Mouse (Mus musculus) heart, embryonic 14.5 days (tissue): ENCODE data around the gene Luzp1. TPM values are rescaled to one million over a fixed set of nuclear protein-coding genes. Genes with fewer than 3 reads are reported as not detected.

ENCODE experiments used
- ATAC-seq: fragments of 200-750 bp; cut with Nextera tagmentation; 2 replicates; pipeline ENCODE4 v1.8.0; 2017; ENCODE audit warnings: low read depth, moderate TSS enrichment; ENCODE audit not compliant: insufficient number of reproducible peaks, insufficient read depth, low FRiP score
- H3K27ac ChIP-seq, 2 experiments: fragments of 200-500 bp in 1 of 2; fragments of 300-500 bp in 1 of 2; sonication (generic) in 1 of 2; replicated peaks in 1 of 2; 2 replicates each; pipeline ENCODE4 v1.5.1; 2012 to 2014; ENCODE audit warnings: low read depth in 2 of 2, low read length in 2 of 2, control low read depth in 1 of 2, mild to moderate bottlenecking in 1 of 2, mixed read lengths in 1 of 2; ENCODE audit not compliant: control insufficient read depth in 1 of 2, insufficient read depth in 1 of 2
- H3K27me3 ChIP-seq: fragments of 300-500 bp; sonication (generic); 2 replicates; pipeline ENCODE4 v1.6.1; 2014; ENCODE audit warnings: mild to moderate bottlenecking, low read length, control low read depth; ENCODE audit not compliant: control insufficient read depth, insufficient read depth
- H3K36me3 ChIP-seq: fragments of 300-500 bp; sonication (generic); 2 replicates; pipeline ENCODE4 v1.6.1; 2014; ENCODE audit warnings: mild to moderate bottlenecking, control low read depth, low read length, mixed read lengths; ENCODE audit not compliant: control insufficient read depth, insufficient read depth
- H3K4me1 ChIP-seq, 2 experiments: fragments of 200-500 bp in 1 of 2; fragments of 300-500 bp in 1 of 2; sonication (generic) in 1 of 2; 2 replicates each; pipeline ENCODE4 v1.6.1; 2012 to 2014; ENCODE audit warnings: low read length in 2 of 2, control low read depth in 1 of 2, mixed read lengths in 1 of 2; ENCODE audit not compliant: control insufficient read depth in 2 of 2, insufficient read depth in 2 of 2
- H3K4me2 ChIP-seq: fragments of 300-500 bp; sonication (generic); 2 replicates; pipeline ENCODE4 v1.6.1; 2014; ENCODE audit warnings: mild to moderate bottlenecking, low read length
- H3K4me3 ChIP-seq, 2 experiments: fragments of 200-500 bp in 1 of 2; fragments of 300-500 bp in 1 of 2; sonication (generic) in 1 of 2; 2 replicates each; pipeline ENCODE4 v1.5.1; 2012 to 2014; ENCODE audit warnings: low read length in 2 of 2, mild to moderate bottlenecking in 2 of 2, control low read depth in 1 of 2, low read depth in 1 of 2, moderate library complexity in 1 of 2; ENCODE audit not compliant: control insufficient read depth in 1 of 2, insufficient read depth in 1 of 2
- H3K9ac ChIP-seq: fragments of 300-500 bp; sonication (generic); 2 replicates; pipeline ENCODE4 v1.6.1; 2014; ENCODE audit warnings: mild to moderate bottlenecking, low read length
- H3K9me3 ChIP-seq: fragments of 300-500 bp; sonication (generic); 2 replicates; pipeline ENCODE4 v1.6.1; 2016; ENCODE audit warnings: low read length, control low read depth; ENCODE audit not compliant: control insufficient read depth
- WGBS: fragments of 180-500 bp; shearing (Covaris S2); extraction: QIAGEN DNeasy Blood & Tissue Kit; methylation state at CpG from one replicate; pipeline ENCODE4 v1.1.7; 2014; 5-methylcytosine and 5-hydroxymethylcytosine counted together
- polyA plus RNA-seq: library from polyadenylated mRNA; unstranded; fragments of >200 nt; fragmentation: Nextera tagmentation; extraction: Ambion mirVana; gene quantifications from 2 replicates; pipeline ENCODE4 v1.2.1, GENCODE M21; 2014

Gene Luzp1
- polyA plus RNA-seq, 1 experiment from 2014 or later: 90.5 TPM

DNA sequence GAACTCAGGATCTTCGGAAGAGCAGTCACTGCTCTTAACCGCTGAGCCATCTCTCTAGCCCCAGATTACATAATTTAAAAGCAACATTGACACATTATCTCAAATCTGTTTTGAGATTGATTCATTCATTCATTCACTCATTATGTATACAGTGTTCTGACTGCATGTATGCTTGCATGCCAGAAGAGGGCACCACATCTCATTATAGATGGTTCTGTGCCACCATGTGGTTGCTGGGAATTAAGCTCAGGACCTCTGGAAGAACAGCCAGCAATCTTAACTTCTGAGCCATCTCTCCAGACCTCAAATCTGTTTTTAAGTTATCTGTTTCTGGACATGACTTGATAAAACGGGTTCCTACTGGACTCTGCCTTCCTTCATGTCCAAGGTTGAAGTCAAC is 130.3 kb downstream of the Luzp1 start:
- Histone ChIP-seq H3K27me3 (no peaks in the 10 kb centered on the region), H3K4me1 (peaks cover 0 to 17% of the 10 kb centered on the region in 2 experiments; a peak in 2 of 4 replicates), H3K36me3 (no peaks in the 10 kb centered on the region), H3K4me2 (no peak overlapping the region), H3K9ac (no peak overlapping the region), H3K9me3 (no peaks in the 10 kb centered on the region), H3K27ac (no peak overlapping the region), H3K4me3 (no peak overlapping the region)
- no peak for ATAC-seq
- WGBS: 91% methylated on average over 3 of the region's 3 CpGs

DNA sequence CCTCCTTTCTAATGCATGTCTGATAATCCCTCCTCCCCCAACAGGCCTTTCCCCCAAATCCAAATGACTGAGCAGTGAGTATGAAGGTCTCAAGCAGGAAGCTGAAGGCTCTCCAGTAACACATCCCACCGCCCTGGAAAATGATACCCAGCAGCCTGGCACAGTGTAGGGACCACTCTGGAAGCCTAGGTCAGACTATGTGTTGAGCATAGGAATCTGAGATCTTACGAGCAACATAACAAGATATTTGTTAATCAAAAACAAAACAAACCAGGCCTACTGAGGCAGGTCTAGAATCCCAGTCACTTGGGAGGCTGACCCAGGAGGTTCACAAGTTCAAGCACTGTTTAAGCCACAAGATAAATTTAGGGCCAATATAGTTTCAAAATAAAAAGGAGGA is 131.0 kb downstream of the Luzp1 start:
- Histone ChIP-seq H3K4me1 (peaks cover 0 to 12% of the 10 kb centered on the region in 2 experiments; a peak in 2 of 4 replicates), H3K9ac (peak overlapping the region; percentile 99), H3K27ac (no peak overlapping the region), H3K27me3 (no peaks in the 10 kb centered on the region), H3K9me3 (no peaks in the 10 kb centered on the region), H3K4me3 (0 out of 4 replicates have a peak overlapping the region, but pooled peaks of 1 of the 2 experiments have one; percentile 99), H3K36me3 (no peaks in the 10 kb centered on the region), H3K4me2 (peak overlapping the region; percentile 73)
- ATAC-seq: no peak
- 79% methylated on average over 2 of the region's 2 CpGs for WGBS

DNA sequence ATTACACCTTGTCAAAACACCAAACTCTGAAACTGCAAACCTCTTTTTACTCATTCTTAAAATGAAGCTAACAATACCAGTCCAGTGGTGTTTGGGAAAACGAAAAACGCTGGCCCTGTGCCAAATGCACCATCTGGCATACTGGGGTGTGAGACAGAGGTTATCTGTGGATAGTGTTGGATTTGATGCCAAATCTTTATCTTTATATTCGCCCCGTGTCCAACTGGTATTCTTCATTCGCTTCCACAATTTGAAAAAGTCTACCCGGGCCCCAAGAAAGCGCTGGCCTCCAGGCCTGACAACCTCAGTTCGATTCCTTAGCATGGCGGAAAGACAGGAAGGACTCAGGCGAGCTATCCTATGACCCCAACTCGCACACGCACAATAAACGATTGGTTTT is 131.9 kb downstream of the Luzp1 start:
- under 1% methylated on average over 13 of the region's 13 CpGs for WGBS
- Histone ChIP-seq H3K27me3 (no peaks in the 10 kb centered on the region), H3K27ac (peak overlapping the region; percentile 27 to 82; a peak in 3 of 4 replicates), H3K36me3 (no peaks in the 10 kb centered on the region), H3K4me2 (peak overlapping the region; percentile 73), H3K9ac (peak overlapping the region; percentile 99), H3K4me3 (peak overlapping the region; percentile 98 to 99), H3K9me3 (no peaks in the 10 kb centered on the region), H3K4me1 (peaks cover 0 to 12% of the 10 kb centered on the region in 2 experiments; a peak in 2 of 4 replicates)
- no peak for ATAC-seq

DNA sequence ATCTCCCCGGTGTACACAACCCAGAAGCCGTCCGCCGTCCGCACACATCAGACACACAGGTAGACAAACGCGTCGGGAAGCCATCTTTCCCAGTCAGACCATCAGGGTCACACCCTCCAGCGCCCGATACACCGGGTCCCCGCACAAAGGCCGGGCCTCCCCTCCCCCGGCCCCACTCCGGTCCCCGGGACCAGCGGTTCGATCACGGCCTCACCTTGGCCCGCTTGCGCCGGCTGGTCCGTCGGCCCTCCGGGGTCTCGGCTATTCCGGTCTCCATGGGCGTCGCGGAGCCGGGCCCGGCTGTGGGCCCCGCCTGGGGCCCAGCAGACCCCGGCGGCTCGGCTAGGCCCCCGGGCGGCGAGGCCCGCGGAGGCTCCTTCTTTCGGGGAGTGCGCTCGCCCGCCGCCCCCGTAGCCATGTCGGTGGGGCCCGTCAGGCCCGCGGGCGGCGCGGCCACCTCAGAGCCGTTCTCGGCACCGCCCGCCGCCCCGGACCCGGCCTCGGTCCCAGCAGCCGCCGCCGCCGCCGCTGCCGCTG is 132.5 kb downstream of the Luzp1 start:
- Histone ChIP-seq H3K9ac (peak overlapping the region; percentile 99), H3K9me3 (no peaks in the 10 kb centered on the region), H3K4me2 (peak overlapping the region; percentile 73), H3K27ac (peak overlapping the region; percentile 82 to 83), H3K4me1 (peaks cover 0 to 12% of the 10 kb centered on the region in 2 experiments; a peak in 2 of 4 replicates), H3K27me3 (no peaks in the 10 kb centered on the region), H3K36me3 (no peaks in the 10 kb centered on the region), H3K4me3 (peak overlapping the region; percentile 98 to 99)
- under 1% methylated on average over 57 of the region's 68 CpGs for WGBS
- peak; percentile 62 for ATAC-seq

DNA sequence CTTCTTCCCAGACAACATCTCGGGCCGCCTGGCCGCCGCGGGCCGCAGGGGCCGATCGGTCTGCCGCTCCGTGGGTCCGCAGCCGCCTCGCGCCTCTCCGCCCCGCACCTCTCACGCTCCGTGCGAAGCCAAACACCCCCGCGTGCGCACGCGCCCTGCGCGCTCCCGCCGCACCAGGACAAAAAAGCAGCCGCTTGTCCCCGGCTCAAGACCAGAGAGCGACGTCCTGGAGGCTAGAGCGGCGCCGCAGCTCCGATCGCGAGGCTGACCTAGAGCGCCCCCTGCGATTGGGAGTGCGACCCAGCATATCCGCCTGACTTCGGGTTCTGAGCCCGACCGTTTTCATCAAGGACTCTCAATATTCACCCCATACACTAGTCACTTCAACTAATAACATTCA is 133.0 kb downstream of the Luzp1 start, which contains the start of gene Kdm1a:
Gene Kdm1a, minus strand, starts transcription at position 156 of the 400 bp plus-strand sequence.
- peak within 1 kb of the TSS; percentile 82 to 83 for H3K27ac ChIP-seq
- WGBS: under 1% methylated on average over 36 of the region's 45 CpGs
- H3K4me3 ChIP-seq: peak within 1 kb of the TSS; percentile 98 to 99
- H3K27me3 ChIP-seq: no peaks in the 10 kb centered on the region
- H3K9ac ChIP-seq: peak within 1 kb of the TSS; percentile 99
- peak within 1 kb of the TSS; percentile 73 for H3K4me2 ChIP-seq
- no peaks in the 10 kb centered on the region for H3K9me3 ChIP-seq
- ATAC-seq: peak; percentile 88
- no peaks in the 10 kb centered on the region for H3K36me3 ChIP-seq
- peaks cover 0 to 12% of the 10 kb centered on the region in 2 experiments; a peak in 2 of 4 replicates for H3K4me1 ChIP-seq

Other genes with a start within 250 kb of the Luzp1 start
- 64.7 and 74.6 TPM in 2 replicates for gene Tcea3, start 222.0 kb upstream of the Luzp1 start, polyA plus RNA-seq
- gene Zfp46, start 185.1 kb upstream of the Luzp1 start, polyA plus RNA-seq: 23.1 and 27.6 TPM in 2 replicates
- gene Hnrnpr, start 158.8 kb upstream of the Luzp1 start, polyA plus RNA-seq: 85.3 and 88.8 TPM in 2 replicates
- 0.11 TPM in 1 of 2 replicates, not detected in the other for gene Htr1d, start 46.2 kb upstream of the Luzp1 start, polyA plus RNA-seq
- gene 6030445D17Rik, start 7.5 kb upstream of the Luzp1 start, polyA plus RNA-seq: 0.26 and 0.30 TPM in 2 replicates
- gene Kdm1a, start 133.0 kb downstream of the Luzp1 start, polyA plus RNA-seq: 40.0 and 45.9 TPM in 2 replicates
- not detected in 2 replicates for gene Tex46, start 140.7 kb downstream of the Luzp1 start, polyA plus RNA-seq
- gene Lactbl1, start 152.9 kb downstream of the Luzp1 start, polyA plus RNA-seq: not detected in 2 replicates